Mouse (Mus musculus): ENCODE results near the gene Cd300e.
"Not testable (repeated sequence)": the region's sequence is repeated elsewhere in the genome, so short reads cannot be mapped to it uniquely, and the experiment has no call there.

Cd300e gene

DNA sequence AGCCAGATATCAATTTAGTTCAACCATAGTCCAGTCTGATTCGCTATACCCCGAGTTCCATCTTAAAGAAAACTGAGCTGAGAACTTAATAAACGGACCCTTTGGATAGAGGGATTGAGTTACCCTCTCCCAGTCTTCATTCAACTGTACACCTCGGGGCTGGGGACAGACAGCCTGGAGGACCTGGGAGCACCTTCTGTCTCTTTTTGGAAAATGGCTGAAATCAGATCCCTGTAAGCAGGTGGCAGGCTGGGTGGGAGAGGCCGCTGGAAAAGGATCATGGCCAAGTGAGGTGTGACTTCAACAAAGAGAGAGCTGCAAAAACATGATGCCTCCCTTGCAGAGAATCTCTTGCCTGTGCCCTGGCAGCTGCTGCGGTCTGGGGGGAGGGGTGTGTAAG, 20.2 kb upstream of the Cd300e start:
- DNase-seq (ENCODE audit: low read depth): no peak

DNA sequence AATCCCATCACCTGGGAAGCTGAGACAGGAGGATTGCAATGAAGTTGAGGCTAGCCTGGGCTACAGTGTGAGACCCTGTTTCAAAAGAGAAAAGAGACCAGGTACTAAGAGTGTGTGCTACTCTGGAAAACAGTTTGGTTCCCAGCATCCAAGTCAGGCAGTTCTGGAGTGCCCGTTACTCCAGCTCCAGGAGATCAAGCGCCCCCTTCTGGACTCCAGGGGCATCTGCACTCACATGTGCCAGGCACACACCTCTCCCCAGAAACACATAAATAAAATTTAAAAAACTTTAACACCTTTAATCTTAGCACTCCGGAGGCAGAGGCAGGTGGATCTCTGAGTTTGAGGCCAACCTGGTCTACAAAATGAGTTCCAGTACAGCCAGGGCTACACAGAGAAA, 19.4 kb upstream of the Cd300e start:
- DNase-seq (ENCODE audit: low read depth): no peak

GRCm38 (mm10) chr11:115080886-115081285, 18.9 kb upstream of the Cd300e start:
- peak; percentile 27 for DNase-seq (ENCODE audit: low read depth)

GRCm38 (mm10) chr11:115078680-115079079, 16.7 kb upstream of the Cd300e start:
- DNase-seq (ENCODE audit: low read depth): no peak

DNA sequence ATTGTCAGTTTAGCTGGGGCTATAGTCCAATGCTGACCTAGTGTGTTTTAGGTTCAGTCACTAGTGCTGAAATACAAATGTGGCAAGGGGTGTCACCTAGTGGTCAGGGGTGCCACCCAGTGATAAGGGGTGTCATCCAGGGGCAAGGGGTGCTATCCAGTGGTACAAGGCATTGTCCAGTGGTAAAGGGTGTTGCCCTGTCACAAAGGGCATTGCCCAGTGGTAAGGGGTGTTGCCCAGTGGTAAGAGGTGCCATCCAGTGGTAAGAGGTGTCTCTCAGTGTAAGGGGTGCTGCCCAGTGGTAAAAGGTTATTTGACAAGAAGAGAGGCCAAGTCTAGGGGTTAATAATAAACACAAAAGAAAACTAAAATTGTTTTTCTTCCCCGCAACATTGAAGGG, 15.5 kb upstream of the Cd300e start:
- DNase-seq (ENCODE audit: low read depth): no peak

- no peak for DNase-seq (ENCODE audit: low read depth)
Observed at GRCm38 (mm10) chr11:115075859-115076258, 13.9 kb upstream of the Cd300e start.

GRCm38 (mm10) chr11:115075407-115075806, 13.4 kb upstream of the Cd300e start:
- no peak for DNase-seq (ENCODE audit: low read depth)

DNA sequence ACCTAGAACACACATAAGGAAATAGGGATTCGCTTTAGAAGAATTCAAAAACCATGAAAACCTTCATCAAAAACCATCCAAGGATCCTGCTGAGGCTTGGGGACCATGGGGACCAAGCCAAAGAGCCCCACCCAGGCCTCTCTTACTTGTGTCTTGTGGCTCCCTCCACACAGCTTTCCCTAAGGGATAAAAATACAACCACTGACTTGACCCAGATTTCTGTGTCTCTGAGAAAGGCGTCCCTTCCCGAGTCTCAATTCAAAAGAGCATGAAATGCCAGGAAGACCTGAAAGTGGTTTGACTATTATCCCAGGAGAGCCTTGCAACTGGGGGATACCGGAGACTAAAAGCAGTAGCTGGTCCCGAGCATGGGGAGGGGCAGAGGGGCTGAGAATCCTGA, 11.0 kb upstream of the Cd300e start:
- no peak for DNase-seq (ENCODE audit: low read depth)

GRCm38 (mm10) chr11:115071631-115072294, 9.8 kb upstream of the Cd300e start:
- DNase-seq (ENCODE audit: low read depth): peak; percentile 76

DNA sequence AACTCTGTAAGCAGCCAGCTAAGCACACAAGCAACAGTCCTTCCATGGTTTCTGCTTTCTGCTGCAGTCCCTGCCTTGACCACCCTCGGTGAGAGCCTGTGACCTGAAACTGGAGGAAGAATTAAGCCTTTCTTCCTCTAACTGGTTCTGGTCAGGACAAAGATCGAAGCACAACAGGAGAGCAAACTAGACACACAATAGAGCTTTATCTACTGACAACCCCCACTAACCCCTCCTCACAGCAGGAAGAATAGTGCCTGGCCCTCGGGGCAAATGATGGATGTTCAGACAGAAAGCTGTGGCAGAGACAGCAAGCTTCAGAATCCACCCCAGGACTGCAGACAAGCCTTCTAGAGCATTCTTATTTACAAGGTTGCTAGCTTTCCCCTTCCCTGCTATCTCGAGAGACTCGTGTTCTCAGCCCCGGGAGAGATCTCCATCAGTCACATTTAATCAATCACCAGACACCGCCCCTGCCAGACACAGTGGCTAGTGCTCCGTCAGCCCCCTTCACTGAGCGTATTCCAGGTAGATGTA, 9.1 kb upstream of the Cd300e start:
- DNase-seq (ENCODE audit: low read depth): no peak

DNA sequence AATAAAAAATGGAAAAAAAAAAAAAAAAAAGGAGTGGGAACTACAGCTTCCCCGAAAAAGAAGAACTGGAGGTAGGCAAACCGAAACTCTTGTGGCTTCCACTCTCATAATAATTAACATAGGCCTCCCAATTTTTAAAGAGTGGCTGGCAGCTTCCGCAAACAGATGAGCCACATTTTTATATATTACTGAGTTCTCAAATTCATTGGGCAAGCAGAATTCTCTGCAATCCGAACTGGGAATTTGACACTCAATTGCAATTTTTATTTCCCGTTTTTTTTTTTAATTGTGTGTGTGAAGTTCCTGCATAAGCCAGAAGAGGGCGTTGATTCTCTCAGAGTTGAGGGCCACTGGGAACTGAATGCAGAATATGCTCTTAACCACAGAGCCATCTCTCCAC, 4.8 kb upstream of the Cd300e start:
- no peak for DNase-seq (ENCODE audit: low read depth)

GRCm38 (mm10) chr11:115059797-115060196, 2.2 kb downstream of the Cd300e start:
- DNase-seq (ENCODE audit: low read depth): no peak

DNA sequence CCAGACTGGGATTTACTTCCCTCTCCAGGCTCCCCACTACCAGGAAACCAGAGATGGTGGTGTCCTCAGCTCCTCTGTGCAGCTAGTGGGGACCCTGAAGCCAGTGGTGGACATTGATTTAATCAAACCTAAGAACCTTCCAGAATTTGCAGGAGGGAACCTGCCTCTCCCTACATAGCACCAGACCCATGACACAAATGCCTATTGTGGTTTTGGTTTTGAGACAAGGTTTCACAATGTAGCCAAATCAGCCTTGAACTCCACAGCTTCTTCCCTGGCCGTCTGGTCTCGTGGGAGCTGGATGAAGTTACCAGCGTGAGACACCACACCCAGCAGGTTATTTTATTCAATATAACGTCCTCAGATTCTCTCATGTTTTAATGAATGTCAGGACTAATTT, 3.3 kb downstream of the Cd300e start:
- DNase-seq (ENCODE audit: low read depth): no peak

DNA sequence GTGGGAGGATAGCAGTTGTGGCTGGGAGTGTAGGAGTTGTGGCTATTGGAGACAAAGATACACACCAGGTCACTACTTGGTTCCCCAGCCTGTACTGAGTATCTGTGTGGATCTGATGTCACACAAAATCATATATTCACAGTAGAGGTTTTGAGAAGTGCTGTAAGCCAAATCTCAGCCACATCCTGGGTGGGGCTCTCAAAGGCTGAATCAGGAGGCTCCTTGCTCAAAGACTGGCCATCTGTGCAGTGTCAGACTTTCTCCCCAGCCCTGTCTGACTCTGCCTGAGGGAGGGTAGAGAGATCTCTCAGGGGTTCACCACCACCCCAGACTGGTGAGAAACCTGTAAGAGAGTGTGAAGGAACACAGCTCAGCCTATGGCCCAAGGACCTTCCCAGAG, 7.4 kb downstream of the Cd300e start:
- no peak for DNase-seq (ENCODE audit: low read depth)

- DNase-seq (ENCODE audit: low read depth): no peak
Observed at GRCm38 (mm10) chr11:115052991-115053390, 9.0 kb downstream of the Cd300e start.

DNA sequence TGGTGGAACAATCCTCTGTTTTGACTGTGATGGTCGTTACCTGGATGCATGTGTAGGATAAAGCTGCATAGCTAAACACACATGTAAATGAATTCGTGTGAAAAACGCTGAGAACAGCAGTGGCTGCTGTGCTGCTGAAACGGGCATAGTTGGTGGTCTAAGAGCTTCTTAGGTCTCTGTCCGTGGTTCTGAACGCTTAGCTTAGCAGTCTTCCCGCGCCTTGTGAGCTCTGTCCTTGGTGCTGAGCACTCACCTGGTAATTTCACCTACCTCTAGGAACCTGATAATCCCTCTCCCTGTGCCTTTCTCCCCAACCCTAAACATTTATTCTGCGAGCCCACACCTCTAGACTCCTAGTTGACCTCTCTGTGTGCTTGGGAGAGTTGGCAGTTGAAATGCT, 9.8 kb downstream of the Cd300e start:
- no peak for DNase-seq (ENCODE audit: low read depth)

- no peak for DNase-seq (ENCODE audit: low read depth)
Observed at GRCm38 (mm10) chr11:115049282-115049895, 12.6 kb downstream of the Cd300e start.

- DNase-seq (ENCODE audit: low read depth): no peak
Observed at GRCm38 (mm10) chr11:115048259-115048658, 13.7 kb downstream of the Cd300e start, which contains the start of gene Cd300ld3. Gene Cd300ld3, minus strand, starts transcription at chr11:115048409.

DNA sequence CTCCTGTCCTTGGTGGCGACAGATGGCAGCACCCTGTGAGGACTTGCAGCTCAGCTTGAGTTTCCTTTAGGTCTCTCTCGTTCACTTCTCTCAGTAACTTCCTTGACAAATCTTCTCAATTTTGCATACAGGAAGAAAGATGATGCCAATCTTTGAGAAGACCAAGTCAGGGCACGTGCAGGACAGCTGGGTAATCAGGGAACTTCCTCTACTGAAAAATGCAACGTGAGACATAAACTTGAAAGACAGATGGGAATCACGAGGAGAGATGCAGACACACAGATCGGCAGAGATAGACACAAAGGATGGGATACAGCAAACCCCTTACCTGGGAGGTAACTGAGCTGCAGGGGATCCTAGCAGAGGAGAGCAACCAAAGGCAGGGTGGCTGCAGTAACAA, 24.3 kb downstream of the Cd300e start, which contains the start of gene Cd300ld5:
Gene Cd300ld5 (minus strand): TSS at position 101 of the 400 bp plus-strand sequence.
- DNase-seq (ENCODE audit: low read depth): not testable (repeated sequence)

- not testable (repeated sequence) for DNase-seq (ENCODE audit: low read depth)
Observed at GRCm38 (mm10) chr11:115026912-115027311, 35.1 kb downstream of the Cd300e start, which contains the start of gene Cd300ld4. Gene Cd300ld4, minus strand, starts transcription at chr11:115027012.

DNA sequence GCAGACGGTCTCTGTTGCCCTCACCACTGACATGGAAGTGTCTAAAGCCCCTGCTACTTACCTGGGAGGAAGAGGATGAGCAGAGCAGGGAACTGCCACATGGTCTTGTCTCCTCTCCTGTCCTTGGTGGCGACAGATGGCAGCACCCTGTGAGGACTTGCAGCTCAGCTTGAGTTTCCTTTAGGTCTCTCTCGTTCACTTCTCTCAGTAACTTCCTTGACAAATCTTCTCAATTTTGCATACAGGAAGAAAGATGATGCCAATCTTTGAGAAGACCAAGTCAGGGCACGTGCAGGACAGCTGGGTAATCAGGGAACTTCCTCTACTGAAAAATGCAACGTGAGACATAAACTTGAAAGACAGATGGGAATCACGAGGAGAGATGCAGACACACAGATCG, 45.9 kb downstream of the Cd300e start, which contains the start of gene Cd300ld2:
Gene Cd300ld2 (minus strand): TSS at position 101 of the 400 bp plus-strand sequence.
- DNase-seq (ENCODE audit: low read depth): not testable (repeated sequence)

- no peak for DNase-seq (ENCODE audit: low read depth)
Observed at GRCm38 (mm10) chr11:115004070-115004469, 57.9 kb downstream of the Cd300e start.

Measured in fibroblast of lung, adult 2 months (primary cell).